Mouse (Mus musculus): ENCODE measurements around the gene Rnf123.

The Rnf123 gene

GRCm38 (mm10) chr9:108104766-108105548 lies 21.8 kb upstream of the Rnf123 start:
- DNase-seq: no peak

- no peak for DNase-seq
These were observed 16.5 kb upstream of the Rnf123 start for GRCm38 (mm10) chr9:108099619-108100018.

- no peak for DNase-seq
These were observed 13.0 kb upstream of the Rnf123 start for GRCm38 (mm10) chr9:108095949-108096712.

- DNase-seq: no peak
These were observed 12.4 kb upstream of the Rnf123 start for GRCm38 (mm10) chr9:108095518-108095917.

- DNase-seq: no peak
These were observed 11.9 kb upstream of the Rnf123 start for GRCm38 (mm10) chr9:108094998-108095411.

- peak; percentile 82 for DNase-seq
These were observed 11.2 kb upstream of the Rnf123 start, which contains the start of gene Apeh for GRCm38 (mm10) chr9:108094184-108094941. Apeh (minus strand) TSS chr9:108094606.

- no peak for DNase-seq
These were observed 10.4 kb upstream of the Rnf123 start for GRCm38 (mm10) chr9:108093586-108093985.

GRCm38 (mm10) chr9:108090611-108091120 lies 7.5 kb upstream of the Rnf123 start:
- no peak for DNase-seq

GRCm38 (mm10) chr9:108085261-108085660 lies 2.1 kb upstream of the Rnf123 start:
- no peak for DNase-seq

- no peak for DNase-seq
These were observed 415 bp upstream of the Rnf123 start for GRCm38 (mm10) chr9:108083561-108083960.

GRCm38 (mm10) chr9:108082549-108082948 lies 597 bp downstream of the Rnf123 start:
- no peak for DNase-seq

GRCm38 (mm10) chr9:108080168-108080567 lies 3.0 kb downstream of the Rnf123 start, which contains the start of gene Mst1:
Mst1 (plus strand) TSS chr9:108080436.
- DNase-seq: no peak

- no peak for DNase-seq
These were observed 9.8 kb downstream of the Rnf123 start for GRCm38 (mm10) chr9:108073141-108073930.

GRCm38 (mm10) chr9:108072481-108072924 lies 10.6 kb downstream of the Rnf123 start:
- no peak for DNase-seq

GRCm38 (mm10) chr9:108071801-108072200 lies 11.3 kb downstream of the Rnf123 start:
- DNase-seq: no peak

GRCm38 (mm10) chr9:108069529-108069928 lies 13.6 kb downstream of the Rnf123 start:
- DNase-seq: no peak

GRCm38 (mm10) chr9:108069007-108069406 lies 14.1 kb downstream of the Rnf123 start:
- DNase-seq: no peak

GRCm38 (mm10) chr9:108067900-108068299 lies 15.2 kb downstream of the Rnf123 start:
- DNase-seq: peak; percentile 61

- DNase-seq: no peak
These were observed 15.9 kb downstream of the Rnf123 start for GRCm38 (mm10) chr9:108067199-108067598.

GRCm38 (mm10) chr9:108065491-108066011 lies 17.6 kb downstream of the Rnf123 start:
- peak; percentile 59 for DNase-seq

GRCm38 (mm10) chr9:108063361-108063760 lies 19.8 kb downstream of the Rnf123 start:
- DNase-seq: no peak

GRCm38 (mm10) chr9:108062142-108062541 lies 21.0 kb downstream of the Rnf123 start:
- no peak for DNase-seq
